Mouse (Mus musculus) E14TG2a.4 (cell line): ENCODE measurements around the gene Mylk4.

ENCODE experiments used
- H3K27me3 ChIP-seq: 2 replicates; pipeline ENCODE4 v1.6.1; 2014; ENCODE audit warnings: low read length, control low read depth; ENCODE audit not compliant: insufficient read depth
- H3K36me3 ChIP-seq: 2 replicates; pipeline ENCODE4 v1.6.1; 2014; ENCODE audit warnings: low read length, control low read depth; ENCODE audit not compliant: insufficient read depth
- H3K4me1 ChIP-seq: replicated peaks from 2 replicates; pipeline ENCODE4 v1.6.1; 2014; ENCODE audit warnings: low read depth, low read length, control low read depth
- H3K4me3 ChIP-seq: replicated peaks from 2 replicates; pipeline ENCODE4 v1.5.1; 2014; ENCODE audit warnings: mild to moderate bottlenecking, low read length
- H3K9me3 ChIP-seq: 2 replicates; pipeline ENCODE4 v1.6.1; 2014; ENCODE audit warnings: low read length, control low read depth
- CTCF ChIP-seq: conservative IDR thresholded peaks from 2 replicates; pipeline ENCODE4 v1.5.1; 2014; ENCODE audit warnings: low read length
- NANOG ChIP-seq: IDR thresholded peaks from 2 replicates; pipeline ENCODE4 v1.6.1; 2014; ENCODE audit warnings: borderline replicate concordance, low read length, mixed read lengths
- POU5F1 ChIP-seq: IDR thresholded peaks from 2 replicates; pipeline ENCODE4 v1.6.1; 2014; ENCODE audit warnings: low read length, borderline replicate concordance

The Mylk4 gene

GRCm38 (mm10) chr13:32759036-32759435, 24.7 kb downstream of the Mylk4 start:
- no peak for TF ChIP-seq POU5F1
- TF ChIP-seq NANOG = no peak
- TF ChIP-seq CTCF = no peak
- no peaks in the 10 kb centered on the region for H3K9me3 ChIP-seq

GRCm38 (mm10) chr13:32752066-32752657, 31.6 kb downstream of the Mylk4 start:
- TF ChIP-seq CTCF (no peak), POU5F1 (no peak), NANOG (no peak)
- Histone ChIP-seq H3K4me1 (no peaks in the 10 kb centered on the region), H3K4me3 (no peak overlapping the region), H3K9me3 (no peaks in the 10 kb centered on the region), H3K36me3 (no peaks in the 10 kb centered on the region), H3K27me3 (no peaks in the 10 kb centered on the region)

More at GRCm38 (mm10) chr13:32759036-32759435, 24.7 kb downstream of the Mylk4 start:
- H3K36me3 ChIP-seq = no peaks in the 10 kb centered on the region
- H3K4me3 ChIP-seq = no peak overlapping the region
- peaks cover 4% of the 10 kb centered on the region for H3K4me1 ChIP-seq
- H3K27me3 ChIP-seq = 0 out of 2 replicates have a peak, but pooled peaks cover 2% of the 10 kb centered on the region

- no peak for TF ChIP-seq NANOG
- no peak for TF ChIP-seq POU5F1
- no peak for TF ChIP-seq CTCF
- H3K4me3 ChIP-seq = no peak overlapping the region
- H3K36me3 ChIP-seq = no peaks in the 10 kb centered on the region
- H3K4me1 ChIP-seq = no peaks in the 10 kb centered on the region
- no peaks in the 10 kb centered on the region for H3K9me3 ChIP-seq
- H3K27me3 ChIP-seq = no peaks in the 10 kb centered on the region
Observed at GRCm38 (mm10) chr13:32750507-32750906, 33.2 kb downstream of the Mylk4 start.

- Histone ChIP-seq H3K9me3 (no peaks in the 10 kb centered on the region), H3K4me1 (no peaks in the 10 kb centered on the region), H3K27me3 (no peaks in the 10 kb centered on the region), H3K4me3 (no peak overlapping the region), H3K36me3 (no peaks in the 10 kb centered on the region)
- TF ChIP-seq NANOG (no peak), CTCF (no peak), POU5F1 (no peak)
Observed at GRCm38 (mm10) chr13:32748421-32748820, 35.3 kb downstream of the Mylk4 start.

- Histone ChIP-seq H3K4me3 (no peak overlapping the region), H3K9me3 (no peaks in the 10 kb centered on the region), H3K36me3 (no peaks in the 10 kb centered on the region), H3K27me3 (no peaks in the 10 kb centered on the region), H3K4me1 (no peaks in the 10 kb centered on the region)
- no peak for TF ChIP-seq CTCF
- no peak for TF ChIP-seq POU5F1
- no peak for TF ChIP-seq NANOG
Observed at GRCm38 (mm10) chr13:32741161-32741560, 42.6 kb downstream of the Mylk4 start.

- Histone ChIP-seq H3K27me3 (no peaks in the 10 kb centered on the region), H3K36me3 (no peaks in the 10 kb centered on the region), H3K4me1 (no peaks in the 10 kb centered on the region), H3K9me3 (no peaks in the 10 kb centered on the region), H3K4me3 (no peak overlapping the region)
- no peak for TF ChIP-seq CTCF
- no peak for TF ChIP-seq POU5F1
- TF ChIP-seq NANOG = no peak
Observed at GRCm38 (mm10) chr13:32731283-32731682, 52.5 kb downstream of the Mylk4 start.

- no peaks in the 10 kb centered on the region for H3K27me3 ChIP-seq
- no peaks in the 10 kb centered on the region for H3K9me3 ChIP-seq
- H3K4me1 ChIP-seq = no peaks in the 10 kb centered on the region
- no peak for TF ChIP-seq CTCF
- no peak for TF ChIP-seq NANOG
- TF ChIP-seq POU5F1 = no peak
- H3K36me3 ChIP-seq = no peaks in the 10 kb centered on the region
- no peak overlapping the region for H3K4me3 ChIP-seq
Observed at GRCm38 (mm10) chr13:32724606-32725005, 59.1 kb downstream of the Mylk4 start.

- Histone ChIP-seq H3K4me3 (no peak overlapping the region), H3K36me3 (no peaks in the 10 kb centered on the region), H3K27me3 (no peaks in the 10 kb centered on the region), H3K9me3 (no peaks in the 10 kb centered on the region), H3K4me1 (no peaks in the 10 kb centered on the region)
- no peak for TF ChIP-seq NANOG
- TF ChIP-seq CTCF = no peak
- TF ChIP-seq POU5F1 = no peak
Observed at GRCm38 (mm10) chr13:32721717-32722116, 62.0 kb downstream of the Mylk4 start.

- Histone ChIP-seq H3K36me3 (no peaks in the 10 kb centered on the region), H3K4me1 (no peaks in the 10 kb centered on the region), H3K4me3 (no peak overlapping the region), H3K27me3 (no peaks in the 10 kb centered on the region), H3K9me3 (no peaks in the 10 kb centered on the region)
- TF ChIP-seq NANOG (no peak), CTCF (no peak), POU5F1 (no peak)
Observed at GRCm38 (mm10) chr13:32719284-32719683, 64.5 kb downstream of the Mylk4 start.
